Mouse (Mus musculus): ENCODE results near the gene Aldh5a1. TPM values are rescaled to one million over a fixed set of nuclear protein-coding genes. Genes with fewer than 3 reads are reported as not detected.
A peak's percentile ranks its signal among the peaks of the same experiment; 100 is the strongest.

Aldh5a1 gene
- polyA plus RNA-seq, 1 experiment = 44.2 TPM

- DNase-seq (ENCODE audit: extremely low spot score in 1 of 2, low spot score in 1 of 2) = no peak
Observed at GRCm38 (mm10) chr13:24868233-24868632, 69.2 kb downstream of the Aldh5a1 start.

- no peak for DNase-seq (ENCODE audit: extremely low spot score in 1 of 2, low spot score in 1 of 2)
Observed at GRCm38 (mm10) chr13:24867789-24868188, 69.7 kb downstream of the Aldh5a1 start.

GRCm38 (mm10) chr13:24866430-24867402 lies 70.7 kb downstream of the Aldh5a1 start:
- no peak for DNase-seq (ENCODE audit: extremely low spot score in 1 of 2, low spot score in 1 of 2)

DNA sequence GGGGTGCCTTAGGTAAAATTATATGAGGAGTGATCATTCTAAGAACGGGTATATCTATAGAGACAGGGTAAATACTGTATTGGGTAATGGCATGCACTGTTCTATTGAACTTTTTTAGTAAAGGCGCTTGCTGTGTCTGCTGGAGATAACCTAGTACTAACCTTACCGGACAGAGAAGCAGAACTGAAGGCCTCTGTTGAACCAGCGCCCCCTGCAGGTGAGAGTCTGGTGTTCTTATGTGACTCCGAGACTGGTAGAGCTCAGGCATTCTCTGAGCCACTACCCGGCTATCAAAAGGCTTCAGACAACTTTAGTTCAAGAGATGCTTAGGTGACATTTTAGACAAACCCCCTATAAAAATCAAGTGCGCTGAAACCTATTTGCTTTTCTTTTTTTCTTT lies 74.9 kb downstream of the Aldh5a1 start:
- peak in 1 of 2 experiments; percentile 77 for DNase-seq (ENCODE audit: extremely low spot score in 1 of 2, low spot score in 1 of 2)

- no peak for DNase-seq (ENCODE audit: extremely low spot score in 1 of 2, low spot score in 1 of 2)
Observed at GRCm38 (mm10) chr13:24862021-24862420, 75.4 kb downstream of the Aldh5a1 start.

GRCm38 (mm10) chr13:24861084-24861483 lies 76.4 kb downstream of the Aldh5a1 start:
- no peak for DNase-seq (ENCODE audit: extremely low spot score in 1 of 2, low spot score in 1 of 2)

- DNase-seq (ENCODE audit: extremely low spot score in 1 of 2, low spot score in 1 of 2) = no peak
Observed at GRCm38 (mm10) chr13:24859115-24859514, 78.3 kb downstream of the Aldh5a1 start.

Other genes starting within 250 kb of the Aldh5a1 start
- gene Armh2, start 196.4 kb downstream of the Aldh5a1 start, polyA plus RNA-seq (2012; rRNA removed) = 0.22 and 0.34 TPM in 2 replicates
- 5.8 and 8.1 TPM in 2 replicates for gene Gmnn, start 175.7 kb downstream of the Aldh5a1 start, polyA plus RNA-seq (2012; rRNA removed)
- 139 and 148 TPM in 2 replicates for gene BC005537, start 136.0 kb downstream of the Aldh5a1 start, polyA plus RNA-seq (2012; rRNA removed)
- 148 and 246 TPM in 2 replicates for gene Acot13, start 106.1 kb downstream of the Aldh5a1 start, polyA plus RNA-seq (2012; rRNA removed)
- gene Tdp2, start 106.0 kb downstream of the Aldh5a1 start, polyA plus RNA-seq (2012; rRNA removed) = 28.8 and 30.2 TPM in 2 replicates
- gene D130043K22Rik, start 92.5 kb downstream of the Aldh5a1 start, polyA plus RNA-seq (2012; rRNA removed) = 10.8 and 13.1 TPM in 2 replicates
- gene Gpld1, start 5.5 kb upstream of the Aldh5a1 start, polyA plus RNA-seq (2012; rRNA removed) = 18.5 and 18.6 TPM in 2 replicates
- gene Mrs2, start 82.7 kb upstream of the Aldh5a1 start, polyA plus RNA-seq (2012; rRNA removed) = 38.1 and 47.1 TPM in 2 replicates
- gene Dcdc2a, start 118.3 kb upstream of the Aldh5a1 start, polyA plus RNA-seq (2012; rRNA removed) = 8.7 and 10.0 TPM in 2 replicates